Mouse (Mus musculus) lung, postnatal 36 days (tissue): ENCODE results near the gene Fcna.

Experiments used
- DNase-seq: peaks from one replicate; pipeline ENCODE4 v3.0.0; 2022; ENCODE audit warnings: mixed read lengths

Fcna gene

GRCm38 (mm10) chr2:25576965-25577891 lies 50.6 kb downstream of the Fcna start:
- no peak for DNase-seq

GRCm38 (mm10) chr2:25576028-25576850 lies 51.6 kb downstream of the Fcna start:
- DNase-seq, result no peak

- DNase-seq, result peak; percentile 47
These were observed 52.3 kb downstream of the Fcna start for GRCm38 (mm10) chr2:25575432-25576027.
